Mouse (Mus musculus) layer of hippocampus, postnatal 10 days (tissue): Measurements from ENCODE around the gene Olfr1336. TPM values are rescaled to one million over a fixed set of nuclear protein-coding genes. Genes with fewer than 3 reads are reported as not detected.
"Not testable (repeated sequence)": the region's sequence is repeated elsewhere in the genome, so short reads cannot be mapped to it uniquely, and the experiment has no call there.

ENCODE experiments used
- DNase-seq, 2 experiments: peaks; one replicate each; pipeline ENCODE4 v3.0.0; 2021; ENCODE audit warnings: low spot score in 2 of 2
- long read RNA-seq: library from polyadenylated mRNA; stranded (forward); transcript quantifications from one replicate; pipeline ENCODE4 v2.0.0, GENCODE M21; 2023
- total RNA-seq, 2 experiments: library from RNA; stranded (reverse); gene quantifications; 2 replicates each; pipeline ENCODE4 v1.2.3; 2021

Olfr1336 gene
- under 1 TPM in 1 of 2 experiments, not detected in 1; 0.04 TPM for total RNA-seq
- long read RNA-seq: 0 reads

DNA sequence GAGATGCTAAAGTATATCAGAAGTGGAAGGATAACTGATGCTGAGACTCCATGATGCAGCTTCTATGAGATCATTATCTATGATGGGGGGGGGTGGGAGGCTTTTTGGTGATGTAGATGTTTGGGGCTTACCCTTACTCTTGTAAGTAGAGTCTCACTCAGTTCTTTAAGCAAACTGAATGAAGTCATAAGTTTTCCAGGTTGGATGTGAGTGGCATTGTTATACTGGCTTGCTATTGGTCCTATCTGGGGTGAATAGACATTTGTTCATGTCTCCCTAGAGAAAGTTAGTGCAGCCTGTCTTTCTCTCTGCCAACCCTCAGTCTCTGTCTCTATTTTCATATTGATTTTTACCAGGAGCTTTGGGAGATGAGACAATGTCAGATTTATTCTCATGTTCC lies at the start of gene Olfr1336:
TSS of gene Olfr1336 (plus strand) at position 301 of the 400 bp plus-strand sequence.
- no peak for DNase-seq

DNA sequence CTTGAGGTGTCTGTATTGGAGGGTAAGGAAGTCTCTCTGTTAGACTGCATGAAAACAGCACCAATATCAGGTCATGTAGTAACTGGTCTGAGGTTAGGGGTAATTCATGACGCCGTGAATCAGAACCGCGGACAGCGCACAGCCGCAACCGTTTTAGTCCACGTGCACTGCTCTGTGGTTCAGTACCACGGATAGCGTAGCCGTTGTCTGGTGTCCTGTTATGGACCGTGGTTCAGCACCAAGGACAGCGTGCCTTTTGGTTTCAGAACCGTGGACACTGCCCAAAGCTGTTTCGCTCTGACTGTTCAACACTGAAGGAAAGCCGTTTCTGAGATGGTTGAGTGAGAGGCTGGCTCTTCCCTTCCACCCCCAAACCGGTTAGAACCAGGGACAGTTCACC lies 45.9 kb upstream of the Olfr1336 start, which contains the start of gene Gm20715:
TSS of gene Gm20715 (plus strand) at position 235 of the 400 bp plus-strand sequence.
- peak; percentile 88 to 89 for DNase-seq

DNA sequence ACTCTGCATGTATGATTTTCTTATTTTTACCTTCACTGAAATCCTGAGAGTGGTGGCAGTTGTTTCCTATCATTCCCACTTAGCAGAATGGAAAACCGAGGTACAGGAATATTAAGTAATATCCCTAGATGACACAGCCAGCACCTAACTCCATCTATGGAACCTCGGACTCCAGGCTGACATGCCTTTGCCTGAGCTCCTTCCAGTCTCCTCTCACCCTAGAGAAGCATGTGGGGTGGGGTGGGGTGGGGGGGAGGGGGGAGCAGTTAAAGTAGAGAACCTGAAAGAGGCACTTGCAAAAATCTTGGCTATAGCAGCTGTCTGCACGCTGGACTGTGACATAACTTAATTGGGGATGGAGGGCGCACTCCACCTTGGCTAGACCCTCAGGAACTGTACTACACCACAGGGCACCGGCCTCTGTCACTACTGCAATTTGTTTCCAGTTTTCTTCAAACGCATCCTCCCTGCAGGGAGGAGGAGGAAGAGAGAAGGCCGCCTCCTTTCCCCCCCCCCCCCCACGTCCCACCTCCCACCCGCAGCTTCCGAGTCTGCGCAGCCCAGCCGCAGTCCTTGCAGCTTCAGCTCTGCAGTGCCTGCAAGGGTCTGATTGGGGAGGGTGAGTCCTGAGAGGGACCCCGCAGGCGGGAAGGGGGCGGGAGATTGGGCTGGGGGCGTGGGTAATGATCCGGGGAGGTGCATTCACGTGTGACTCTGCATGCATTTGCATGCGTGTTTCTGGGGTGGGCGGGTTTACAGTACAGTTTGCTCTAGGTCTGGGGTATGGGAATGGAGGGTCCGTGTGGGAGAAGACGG lies 41.1 kb upstream of the Olfr1336 start:
- peak; percentile 36 to 47 for DNase-seq

DNA sequence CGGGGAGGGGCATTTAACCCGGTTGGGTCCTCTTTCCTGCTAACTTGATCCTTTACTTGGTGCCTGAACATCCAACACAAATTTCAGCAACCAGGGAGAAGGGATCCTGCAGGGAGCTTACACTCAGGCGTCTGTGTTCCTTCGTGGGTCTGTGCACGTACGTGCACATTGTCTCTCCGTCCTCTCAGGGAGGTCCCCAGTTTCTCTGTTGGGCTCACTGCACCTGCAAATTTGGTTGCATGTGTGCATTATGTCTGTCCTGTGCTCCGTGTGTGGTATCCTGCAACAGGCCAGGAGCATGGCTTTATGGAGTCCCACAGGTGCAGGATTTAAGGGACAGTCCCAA lies 40.6 kb upstream of the Olfr1336 start:
- DNase-seq: no peak

DNA sequence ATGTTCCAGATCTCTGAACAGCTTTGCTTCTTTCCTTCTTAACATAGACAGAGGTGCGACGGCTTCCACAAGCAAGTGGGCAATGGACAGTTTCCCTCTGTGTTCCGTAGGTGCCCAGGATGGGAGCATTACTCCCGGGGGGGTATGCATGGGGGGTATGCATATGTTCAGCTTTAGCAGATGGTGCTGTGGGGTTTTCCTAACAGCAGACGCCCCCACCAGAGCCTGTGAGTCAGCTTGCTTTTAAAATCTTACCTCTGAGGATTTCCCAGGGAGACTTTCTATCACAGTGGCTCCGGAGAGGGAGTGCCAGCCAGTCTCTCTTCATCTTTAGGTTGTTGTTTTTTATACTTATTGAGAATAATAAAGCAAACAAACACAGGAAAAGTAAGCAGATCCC lies 36.1 kb upstream of the Olfr1336 start:
- DNase-seq: no peak

DNA sequence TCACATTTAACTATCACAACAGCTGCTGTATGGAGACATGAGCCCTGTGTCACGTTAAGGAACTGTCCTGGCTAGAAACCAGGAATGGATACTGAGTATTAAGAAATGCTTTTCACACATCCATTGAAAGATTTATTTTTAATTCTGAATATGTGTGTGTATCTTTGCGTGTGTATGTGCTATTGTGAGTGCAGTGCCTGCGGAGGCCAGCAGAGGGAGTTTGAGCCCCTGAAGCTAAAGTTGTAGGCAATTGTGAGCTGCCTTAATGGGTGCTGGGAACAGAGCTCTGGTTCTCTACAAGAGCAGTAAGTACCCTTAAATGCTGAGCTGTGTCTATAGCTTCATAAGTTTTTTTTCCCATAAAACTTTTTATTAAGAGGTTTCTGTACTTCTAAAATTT lies 26.6 kb upstream of the Olfr1336 start:
- no peak for DNase-seq

DNA sequence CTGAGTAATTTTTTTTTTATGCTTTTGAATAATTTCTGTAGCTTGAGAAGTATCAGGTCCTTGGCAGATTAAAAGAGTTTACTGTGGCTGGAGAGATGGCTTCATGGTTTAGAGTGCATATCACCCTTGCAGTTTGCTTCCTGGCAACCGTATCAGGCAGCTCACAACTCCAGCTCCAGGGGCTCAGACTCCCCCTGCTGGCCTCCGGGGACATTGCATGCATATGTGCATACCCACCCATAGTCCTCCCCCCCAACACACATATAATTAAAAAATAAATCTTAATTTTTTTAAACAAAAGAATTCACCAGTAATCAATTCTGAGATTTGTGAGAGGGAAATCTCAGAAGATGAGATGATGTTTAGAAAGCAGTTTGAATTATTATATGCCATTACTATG lies 25.6 kb upstream of the Olfr1336 start:
- no peak for DNase-seq

DNA sequence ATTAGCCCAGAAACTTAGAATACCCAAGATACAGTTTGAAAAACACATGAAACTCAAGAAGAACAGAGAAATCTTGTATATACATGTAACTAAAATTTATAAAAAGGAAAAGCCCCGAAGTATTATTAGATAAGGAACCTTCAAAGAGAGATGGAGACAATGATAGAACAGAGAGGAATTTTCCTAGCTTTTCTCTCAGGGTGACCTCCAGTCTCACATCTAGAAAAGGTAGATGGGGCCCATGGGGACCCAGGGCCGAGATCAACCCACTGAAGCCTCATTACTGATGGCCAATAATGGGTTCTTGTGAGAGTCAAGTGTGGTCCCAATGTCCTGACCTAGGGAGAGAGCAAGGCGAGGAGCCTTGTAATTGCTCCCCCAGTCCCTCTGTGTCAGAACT lies 17.6 kb upstream of the Olfr1336 start, which contains the start of gene Olfr1344:
TSS of gene Olfr1344 (plus strand) at position 301 of the 400 bp plus-strand sequence.
- no peak for DNase-seq

DNA sequence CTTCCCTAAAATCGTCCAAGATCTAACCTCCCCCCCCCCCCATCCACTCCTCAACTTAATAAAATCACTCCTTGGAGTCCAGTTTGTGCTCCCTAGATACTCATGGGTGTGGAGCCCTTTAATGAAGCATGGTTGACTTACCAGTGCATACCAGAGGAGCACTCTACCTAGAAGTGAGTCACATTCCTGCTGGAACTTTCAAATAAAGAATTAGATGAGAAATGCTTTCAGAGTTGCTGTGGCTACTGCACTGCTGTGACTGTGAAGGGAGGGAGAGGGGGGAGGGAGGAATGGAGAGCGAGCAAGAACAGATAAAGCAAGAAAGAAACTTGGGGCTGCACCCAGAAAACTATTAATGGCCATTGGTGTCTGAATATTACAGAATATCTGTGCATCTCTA lies 14.8 kb upstream of the Olfr1336 start:
- no peak for DNase-seq

DNA sequence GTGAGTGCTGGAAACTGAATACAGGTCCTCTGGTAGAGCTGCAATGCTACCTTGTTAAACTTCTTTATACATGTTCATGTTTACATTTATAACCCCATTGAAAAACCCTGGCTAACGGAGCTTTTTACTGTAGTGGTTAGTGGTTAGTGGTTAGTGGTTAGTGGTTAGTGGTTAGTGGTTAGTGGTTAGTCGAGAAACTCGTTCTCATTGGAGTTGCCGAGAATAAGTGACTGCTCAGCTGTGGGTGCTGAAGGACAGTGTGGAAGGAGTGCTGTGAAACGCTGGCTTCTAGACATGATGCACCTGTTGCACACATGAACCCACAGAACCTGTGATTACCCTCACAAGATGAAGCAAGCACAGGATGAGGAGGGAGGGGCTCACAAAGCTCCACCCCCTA lies 8.2 kb upstream of the Olfr1336 start:
- no peak for DNase-seq

DNA sequence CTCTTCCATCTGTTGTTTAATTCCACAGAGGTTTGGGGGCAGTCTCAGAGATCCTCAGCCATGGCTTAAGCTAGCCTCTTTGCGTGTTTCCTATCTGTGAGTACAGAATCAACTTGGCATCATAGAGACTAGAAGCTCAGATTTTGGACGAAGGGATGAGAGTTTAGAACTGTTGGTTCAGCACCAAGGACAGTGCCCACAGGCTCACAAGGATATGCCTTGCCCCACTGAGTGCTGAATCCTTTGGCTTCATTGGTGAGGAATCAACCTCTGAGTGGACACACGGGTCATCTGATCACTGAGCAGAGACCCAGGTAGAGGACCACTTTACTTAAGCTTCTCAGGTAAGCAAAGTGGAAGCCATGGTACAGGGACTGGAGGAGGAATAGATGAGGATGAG lies 431 bp downstream of the Olfr1336 start:
- DNase-seq: no peak

DNA sequence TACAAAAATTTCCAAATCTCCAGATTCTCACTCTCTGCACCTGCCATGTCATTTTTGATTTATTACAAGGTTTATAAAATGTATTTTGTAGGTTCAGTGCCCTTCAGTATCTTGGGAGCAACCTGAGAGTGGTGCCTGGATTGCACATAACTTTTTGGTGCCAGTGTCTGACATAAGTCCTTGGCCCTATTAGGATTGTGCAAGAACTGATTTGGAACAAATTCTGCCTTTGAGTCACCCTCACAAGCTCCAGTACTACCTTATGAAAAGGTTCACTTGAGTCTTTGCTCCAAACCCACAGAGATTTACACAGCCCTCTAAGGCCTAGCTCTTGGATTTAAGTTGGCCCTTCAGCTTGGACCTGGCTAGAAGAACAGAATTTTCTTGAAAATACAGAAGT lies 11.0 kb downstream of the Olfr1336 start, which contains the start of gene Olfr1346:
TSS of gene Olfr1346 (plus strand) at position 151 of the 400 bp plus-strand sequence.
- no peak for DNase-seq

DNA sequence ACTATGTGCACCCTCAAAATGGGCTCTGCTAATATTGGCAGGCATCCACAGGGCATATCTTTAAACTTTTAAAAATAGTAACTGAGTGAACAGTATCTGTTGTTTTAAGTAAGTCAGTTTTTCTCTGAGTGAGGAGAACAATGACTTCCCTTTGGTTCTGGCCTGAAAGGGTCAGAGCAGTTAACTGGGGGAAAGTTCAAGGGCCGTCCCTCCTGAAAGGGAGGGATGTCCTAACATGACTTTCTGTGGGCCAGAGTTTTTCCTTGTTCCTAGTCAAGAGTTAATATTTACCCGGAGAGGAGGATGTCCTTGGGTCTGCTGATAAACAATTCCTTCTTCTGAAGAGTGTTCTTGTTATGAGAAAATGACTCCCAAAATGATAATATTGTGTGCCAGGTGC lies 21.7 kb downstream of the Olfr1336 start:
- not testable (repeated sequence) for DNase-seq

DNA sequence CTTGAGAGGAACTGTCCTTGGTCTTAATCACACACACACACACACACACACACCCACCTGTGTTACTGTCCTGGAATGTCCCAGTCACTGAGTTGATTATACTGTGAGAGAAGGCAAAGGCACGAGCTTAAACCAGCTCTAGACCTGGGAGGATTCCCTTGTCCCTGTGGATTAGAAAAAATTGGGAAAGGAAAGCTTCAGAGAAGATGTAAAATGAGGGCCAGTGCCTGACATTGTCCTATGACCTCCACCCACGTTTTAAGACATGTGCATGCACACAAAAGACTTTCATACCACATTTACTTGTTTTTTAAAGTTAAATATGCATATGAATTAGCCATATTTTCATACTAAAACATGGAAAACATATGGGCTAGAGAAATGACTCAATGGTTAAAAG lies 30.9 kb downstream of the Olfr1336 start, which contains the start of gene Olfr5:
TSS of gene Olfr5 (minus strand) at position 101 of the 400 bp plus-strand sequence.
- no peak for DNase-seq

DNA sequence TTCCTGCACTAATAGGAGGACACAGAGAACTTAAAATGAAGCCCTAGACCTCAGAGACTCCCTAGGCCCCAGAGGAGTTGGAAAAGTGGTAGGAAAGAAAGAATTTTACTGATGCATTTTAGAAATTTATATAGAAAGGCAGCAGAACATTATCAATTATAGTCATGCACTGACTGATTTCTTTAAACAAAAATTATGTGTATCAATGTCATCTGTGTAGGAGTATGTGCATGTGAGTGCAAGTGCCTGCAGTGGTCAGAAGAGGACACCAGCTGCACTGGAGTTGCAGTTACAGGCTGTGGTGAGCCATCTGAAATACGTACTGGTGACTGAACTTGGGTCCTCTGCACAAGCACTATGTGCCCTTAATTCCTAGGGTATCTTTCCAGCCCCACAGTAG lies 43.7 kb downstream of the Olfr1336 start, which contains the start of gene Olfr1347:
TSS of gene Olfr1347 (minus strand) at position 101 of the 400 bp plus-strand sequence.
- no peak for DNase-seq

DNA sequence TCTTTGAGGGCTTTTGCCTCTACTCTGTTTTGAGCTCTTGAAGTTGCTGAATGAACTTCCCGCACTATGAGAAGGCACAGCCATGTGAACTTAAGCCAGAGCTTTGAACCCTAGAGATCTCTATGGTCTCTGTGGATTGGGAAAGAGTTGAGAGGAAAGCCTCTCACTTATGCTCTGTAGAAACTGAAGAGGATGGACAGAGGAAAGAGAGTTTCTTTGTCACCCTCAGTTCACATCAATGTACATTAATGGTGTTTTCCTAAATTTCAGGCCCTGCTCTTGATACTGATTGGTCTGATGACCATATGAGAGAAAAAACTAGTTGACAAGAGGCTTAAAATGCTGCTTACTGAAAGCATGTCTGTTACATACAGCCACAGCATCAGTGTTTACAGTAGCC lies 52.7 kb downstream of the Olfr1336 start, which contains the start of gene Olfr1348:
TSS of gene Olfr1348 (minus strand) at position 101 of the 400 bp plus-strand sequence.
- DNase-seq: no peak

Other genes with a start within 250 kb of the Olfr1336 start
- gene Zscan5b, start 233.9 kb upstream of the Olfr1336 start, total RNA-seq: not detected
- not detected for gene Epp13, start 203.5 kb upstream of the Olfr1336 start, total RNA-seq
- 10 to 100 TPM; 14.5 to 17.2 TPM for gene Zfp667, start 169.6 kb upstream of the Olfr1336 start, total RNA-seq
- 10 to 100 TPM; 17.6 to 17.8 TPM for gene Zfp583, start 124.9 kb upstream of the Olfr1336 start, total RNA-seq
- gene Gm3854, start 112.4 kb upstream of the Olfr1336 start, total RNA-seq: 1 to 10 TPM; 5.6 to 6.8 TPM
- gene Zfp78, start 92.9 kb upstream of the Olfr1336 start, total RNA-seq: 1 to 10 TPM; 5.2 to 5.8 TPM
- gene Zfp28, start 72.9 kb upstream of the Olfr1336 start, total RNA-seq: 10 to 100 TPM in 1 of 2 experiments, 1 to 10 TPM in 1; 8.6 to 10.3 TPM
- 10 to 100 TPM; 18.5 to 19.0 TPM for gene Smim17, start 57.5 kb upstream of the Olfr1336 start, total RNA-seq
- gene Gm20715, start 45.9 kb upstream of the Olfr1336 start, total RNA-seq: under 1 TPM; 0.09 to 0.14 TPM
- gene Olfr1344, start 17.5 kb upstream of the Olfr1336 start, total RNA-seq: 1 to 10 TPM; 1.1 to 1.4 TPM
- gene Olfr1346, start 10.9 kb downstream of the Olfr1336 start, total RNA-seq: not detected
- gene Olfr5, start 30.8 kb downstream of the Olfr1336 start, total RNA-seq: not detected
- not detected for gene Olfr1347, start 43.6 kb downstream of the Olfr1336 start, total RNA-seq
- not detected for gene Olfr1348, start 52.6 kb downstream of the Olfr1336 start, total RNA-seq
- under 1 TPM in 1 of 2 experiments, not detected in 1; 0.22 TPM for gene Olfr1349, start 66.8 kb downstream of the Olfr1336 start, total RNA-seq
- gene Olfr1350, start 108.7 kb downstream of the Olfr1336 start, total RNA-seq: not detected
- 10 to 100 TPM; 19.1 to 20.3 TPM for gene Zim1, start 240.3 kb downstream of the Olfr1336 start, total RNA-seq